Mouse (Mus musculus) common myeloid progenitor, adult 5-6 weeks (primary cell): Measurements from ENCODE around the gene Hivep1. TPM values are rescaled to one million over a fixed set of nuclear protein-coding genes. Genes with fewer than 3 reads are reported as not detected.

ENCODE experiments used
- ATAC-seq: replicated peaks from 2 replicates; pipeline ENCODE4 v1.8.0; 2016; ENCODE audit warnings: low read depth, mild to moderate bottlenecking, moderate TSS enrichment, inconsistent platforms; ENCODE audit not compliant: poor library complexity, severe bottlenecking
- total RNA-seq: library from RNA; stranded (forward); fragments of 200-1000, 187-1606 nt; gene quantifications from 2 replicates; pipeline ENCODE4 v1.2.3, GENCODE M21; 2017

Gene Hivep1
- total RNA-seq, 1 experiment from 2014 or later, result 26.6 TPM

GRCm38 (mm10) chr13:42184131-42184530 lies 132.3 kb downstream of the Hivep1 start:
- ATAC-seq, result no peak

GRCm38 (mm10) chr13:42193016-42193415 lies 141.2 kb downstream of the Hivep1 start:
- no peak for ATAC-seq

- ATAC-seq, result no peak
Observed at GRCm38 (mm10) chr13:42195671-42196070, 143.8 kb downstream of the Hivep1 start.

- no peak for ATAC-seq
Observed at GRCm38 (mm10) chr13:42197656-42198055, 145.8 kb downstream of the Hivep1 start.

GRCm38 (mm10) chr13:42213556-42213955 lies 161.7 kb downstream of the Hivep1 start:
- no peak for ATAC-seq

- no peak for ATAC-seq
Observed at GRCm38 (mm10) chr13:42222401-42222800, 170.6 kb downstream of the Hivep1 start.

GRCm38 (mm10) chr13:42228849-42229248 lies 177.0 kb downstream of the Hivep1 start:
- ATAC-seq, result no peak

GRCm38 (mm10) chr13:42233741-42234419 lies 182.1 kb downstream of the Hivep1 start:
- ATAC-seq, result no peak

GRCm38 (mm10) chr13:42238520-42238919 lies 186.7 kb downstream of the Hivep1 start:
- ATAC-seq, result no peak

GRCm38 (mm10) chr13:42242131-42242530 lies 190.3 kb downstream of the Hivep1 start:
- no peak for ATAC-seq

Other genes with a start within 250 kb of the Hivep1 start
- not detected in 2 replicates for gene Adtrp, start 204.3 kb upstream of the Hivep1 start, total RNA-seq
- gene Edn1, start 249.5 kb downstream of the Hivep1 start, total RNA-seq, result 0.14 TPM in 1 of 2 replicates, not detected in the other